Mouse (Mus musculus): Measurements from ENCODE around the gene Runx1. TPM values are rescaled to one million over a fixed set of nuclear protein-coding genes. Genes with fewer than 3 reads are reported as not detected.
A peak's percentile ranks its signal among the peaks of the same experiment; 100 is the strongest.

Gene Runx1
- polyA plus RNA-seq, 1 experiment from 2014 or later, result 2.1 TPM

DNA sequence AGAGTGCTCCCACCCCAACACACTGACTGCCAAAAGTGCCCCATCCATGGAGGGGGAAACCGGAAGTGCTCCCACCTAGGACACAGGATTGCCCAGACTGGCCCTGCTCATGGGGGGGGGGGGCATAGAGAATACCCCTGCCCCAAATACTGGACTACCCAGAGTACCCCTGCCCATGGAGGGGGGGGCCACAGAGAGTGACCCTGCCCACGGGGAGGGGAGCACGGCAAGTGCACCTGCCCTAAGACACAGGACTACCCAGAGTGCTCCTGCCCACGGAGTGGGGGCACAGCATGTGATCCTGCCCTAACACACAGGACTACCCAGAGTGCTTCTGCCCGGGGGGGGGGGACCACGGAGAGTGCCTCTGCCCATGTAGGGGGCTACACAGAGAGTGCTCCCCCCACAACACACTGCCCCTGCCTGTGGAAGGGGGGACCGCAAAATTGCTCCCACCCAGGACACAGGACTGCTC is 219.4 kb downstream of the Runx1 start:
- H3K4me2 ChIP-seq, result no peak overlapping the region
- peaks cover 37% of the 10 kb centered on the region for H3K27me3 ChIP-seq
- H3K36me3 ChIP-seq, result no peaks in the 10 kb centered on the region
- WGBS, result 82% methylated on average over 7 of the region's 7 CpGs
- H3K4me3 ChIP-seq, result no peak overlapping the region
- H3K9me3 ChIP-seq, result no peaks in the 10 kb centered on the region
- peaks cover 32% of the 10 kb centered on the region for H3K4me1 ChIP-seq (replicated peaks)
- peak; percentile 55 for ATAC-seq (ENCODE audit: low FRiP score)
- no peak overlapping the region for H3K9ac ChIP-seq
- no peak overlapping the region for H3K27ac ChIP-seq

DNA sequence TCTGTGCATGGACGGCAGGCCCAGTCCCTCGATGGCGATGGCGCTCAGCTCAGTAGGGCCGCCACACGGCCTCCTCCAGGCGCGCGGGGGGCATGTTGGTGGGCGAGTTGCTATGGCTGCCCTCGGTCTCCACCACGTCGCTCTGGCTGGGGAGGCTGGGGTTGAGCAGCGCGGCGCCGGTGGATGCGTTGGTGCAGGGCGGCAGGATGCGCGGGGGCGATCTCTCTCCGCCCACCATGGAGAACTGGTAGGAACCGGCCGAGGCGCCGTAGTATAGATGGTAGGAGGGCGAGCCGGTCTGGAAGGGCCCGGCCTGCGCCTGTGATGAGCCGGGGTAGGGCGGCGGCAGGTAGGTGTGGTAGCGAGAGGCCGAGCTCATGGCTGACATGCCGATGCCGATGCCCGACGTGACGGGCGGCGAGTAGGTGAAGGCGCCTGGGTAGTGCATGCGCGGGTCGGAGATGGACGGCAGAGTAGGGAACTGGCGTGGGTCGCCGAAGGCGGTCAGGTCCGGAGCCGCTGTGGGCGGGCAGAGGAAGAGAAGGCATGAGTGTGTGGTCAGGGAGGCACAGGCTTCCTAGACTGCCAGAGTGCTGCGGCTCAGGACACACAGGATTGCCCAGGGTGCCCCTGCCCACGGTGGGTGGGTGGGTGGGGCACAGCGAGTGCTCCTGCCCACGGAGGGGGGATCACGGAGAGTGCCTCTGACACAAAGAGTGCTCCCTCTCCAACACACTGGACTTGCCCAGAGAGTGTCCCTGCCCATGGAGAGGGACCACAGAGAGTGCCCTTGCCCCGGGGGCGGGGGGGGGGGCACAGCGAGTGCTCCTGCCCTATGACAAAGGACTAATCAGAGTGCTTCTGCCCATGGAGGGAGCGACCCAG is 220.1 kb downstream of the Runx1 start:
- H3K4me3 ChIP-seq, result peak overlapping the region; percentile 45
- peak overlapping the region; percentile 73 for H3K9ac ChIP-seq
- peak; percentile 78 for ATAC-seq (ENCODE audit: low FRiP score)
- no peaks in the 10 kb centered on the region for H3K9me3 ChIP-seq
- H3K27me3 ChIP-seq, result peaks cover 41% of the 10 kb centered on the region
- peak overlapping the region; percentile 65 for H3K4me2 ChIP-seq
- no peak overlapping the region for H3K27ac ChIP-seq
- H3K36me3 ChIP-seq, result no peaks in the 10 kb centered on the region
- H3K4me1 ChIP-seq (replicated peaks), result peaks cover 30% of the 10 kb centered on the region
- 13% methylated on average over 63 of the region's 64 CpGs for WGBS

DNA sequence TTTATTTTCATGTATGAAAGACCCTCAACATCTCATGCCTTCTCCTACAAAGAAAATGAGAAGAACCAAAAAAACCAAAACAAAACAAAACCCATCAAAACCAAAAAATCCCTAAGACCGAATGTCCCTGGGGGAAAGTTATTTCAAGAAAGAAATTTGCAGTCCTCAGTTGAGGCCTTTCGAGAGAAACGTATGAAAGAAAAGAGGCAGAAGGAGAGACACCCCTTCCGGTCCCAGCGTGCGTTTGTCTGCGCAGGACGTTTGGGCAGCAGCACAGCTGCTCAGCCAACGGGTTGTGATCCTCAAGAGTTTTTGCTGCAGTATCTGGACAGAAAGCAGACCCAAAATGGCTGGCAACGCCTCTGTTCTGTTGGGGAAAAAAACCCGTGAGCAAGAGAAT is 223.4 kb downstream of the Runx1 start:
- no peaks in the 10 kb centered on the region for H3K9me3 ChIP-seq
- H3K4me3 ChIP-seq, result no peak overlapping the region
- H3K9ac ChIP-seq, result no peak overlapping the region
- H3K36me3 ChIP-seq, result no peaks in the 10 kb centered on the region
- H3K4me2 ChIP-seq, result no peak overlapping the region
- H3K27me3 ChIP-seq, result peaks cover 40% of the 10 kb centered on the region
- peaks cover 6% of the 10 kb centered on the region for H3K4me1 ChIP-seq (replicated peaks)
- no peak for ATAC-seq (ENCODE audit: low FRiP score)
- WGBS, result 79% methylated on average over 11 of the region's 11 CpGs
- no peak overlapping the region for H3K27ac ChIP-seq

GRCm38 (mm10) chr16:92601270-92601826 is 224.6 kb downstream of the Runx1 start:
- Histone ChIP-seq H3K9ac (no peak overlapping the region), H3K27me3 (peaks cover 30% of the 10 kb centered on the region), H3K9me3 (no peaks in the 10 kb centered on the region), H3K4me1 (replicated peaks) (peaks cover 6% of the 10 kb centered on the region), H3K27ac (no peak overlapping the region), H3K36me3 (no peaks in the 10 kb centered on the region), H3K4me2 (no peak overlapping the region), H3K4me3 (no peak overlapping the region)
- no peak for ATAC-seq (ENCODE audit: low FRiP score)
- WGBS, result 81% methylated on average over 9 of the region's 9 CpGs

DNA sequence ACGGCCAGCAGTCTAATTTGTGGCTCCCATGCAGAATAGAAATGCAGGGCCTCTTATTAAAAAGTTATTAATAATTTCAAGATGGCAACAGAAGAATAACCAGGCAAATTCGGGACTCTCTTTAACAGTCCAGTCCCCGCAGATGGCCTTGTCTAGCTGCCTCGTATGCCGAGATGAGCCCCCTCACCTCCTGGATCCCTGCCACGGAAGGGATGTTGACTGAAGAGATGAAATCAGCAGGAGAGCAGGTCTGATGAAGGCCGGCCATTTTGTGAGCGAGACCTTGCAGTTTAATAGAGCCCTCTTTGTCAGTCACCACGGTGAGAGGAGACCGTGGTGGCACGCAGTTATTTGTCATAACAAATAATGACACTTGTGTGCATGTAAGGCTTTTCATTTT is 226.5 kb downstream of the Runx1 start:
- ATAC-seq (ENCODE audit: low FRiP score), result no peak
- WGBS, result 68% methylated on average over 11 of the region's 11 CpGs

GRCm38 (mm10) chr16:92597655-92598054 is 228.3 kb downstream of the Runx1 start:
- ATAC-seq (ENCODE audit: low FRiP score), result no peak
- 71% methylated on average over 11 of the region's 11 CpGs for WGBS
- Histone ChIP-seq H3K4me1 (replicated peaks) (no peaks in the 10 kb centered on the region), H3K4me2 (no peak overlapping the region), H3K27ac (no peak overlapping the region), H3K9ac (no peak overlapping the region), H3K36me3 (no peaks in the 10 kb centered on the region), H3K27me3 (peaks cover 10% of the 10 kb centered on the region; the same call in 1 of the 2 replicates), H3K9me3 (no peaks in the 10 kb centered on the region), H3K4me3 (no peak overlapping the region)

More for the DNA sequence above, 226.5 kb downstream of the Runx1 start:
- no peaks in the 10 kb centered on the region for H3K36me3 ChIP-seq
- no peaks in the 10 kb centered on the region for H3K9me3 ChIP-seq
- H3K4me1 ChIP-seq (replicated peaks), result no peaks in the 10 kb centered on the region
- no peak overlapping the region for H3K9ac ChIP-seq
- H3K4me3 ChIP-seq, result no peak overlapping the region
- H3K27ac ChIP-seq, result no peak overlapping the region
- H3K4me2 ChIP-seq, result no peak overlapping the region
- H3K27me3 ChIP-seq, result peaks cover 15% of the 10 kb centered on the region

DNA sequence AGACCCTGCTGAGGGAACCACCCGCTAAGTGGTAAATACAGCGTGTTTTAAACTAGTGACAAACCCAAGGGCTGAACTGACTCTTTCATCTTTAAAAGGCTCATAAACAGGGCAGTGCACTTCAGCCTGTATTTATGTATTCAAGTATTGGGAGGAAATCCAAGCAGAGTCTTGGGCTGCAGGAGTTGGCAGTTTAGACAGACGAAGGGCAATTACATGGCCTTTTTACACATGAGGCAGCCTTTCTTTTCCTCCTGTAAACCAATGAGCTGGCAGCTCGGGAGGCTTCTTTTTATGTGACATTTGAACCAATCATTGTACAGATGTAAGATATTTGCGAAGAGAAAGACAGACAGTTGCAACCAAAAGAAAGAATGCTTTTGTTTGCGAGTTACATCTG is 233.7 kb downstream of the Runx1 start:
- H3K4me1 ChIP-seq (replicated peaks), result no peaks in the 10 kb centered on the region
- H3K27ac ChIP-seq, result no peak overlapping the region
- 58% methylated on average over 6 of the region's 6 CpGs for WGBS
- H3K4me3 ChIP-seq, result no peak overlapping the region
- no peaks in the 10 kb centered on the region for H3K36me3 ChIP-seq
- no peaks in the 10 kb centered on the region for H3K27me3 ChIP-seq
- H3K9me3 ChIP-seq, result no peaks in the 10 kb centered on the region
- H3K9ac ChIP-seq, result no peak overlapping the region
- no peak for ATAC-seq (ENCODE audit: low FRiP score)
- H3K4me2 ChIP-seq, result no peak overlapping the region

GRCm38 (mm10) chr16:92591783-92592182 is 234.2 kb downstream of the Runx1 start:
- 96% methylated on average over 6 of the region's 6 CpGs for WGBS
- H3K4me3 ChIP-seq, result no peak overlapping the region

DNA sequence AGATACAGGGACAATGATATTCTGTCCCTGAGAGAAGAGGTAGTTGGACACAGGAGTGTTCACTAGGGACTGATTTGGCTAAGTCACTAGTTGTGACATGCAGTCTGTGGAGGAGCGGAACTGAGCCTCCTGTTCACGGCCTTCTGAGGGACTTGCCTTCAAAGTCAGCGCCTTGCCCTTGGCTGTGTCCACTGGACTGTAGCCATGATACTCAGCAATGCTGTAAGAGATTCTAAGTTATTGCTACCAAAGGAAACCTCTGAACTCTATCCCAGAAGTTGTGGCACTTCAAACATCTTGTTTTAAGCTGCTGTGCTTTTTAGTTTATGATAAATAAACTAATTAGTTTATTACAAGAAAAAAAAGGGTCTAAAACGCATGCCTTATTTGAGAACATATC is 238.1 kb downstream of the Runx1 start:
- Histone ChIP-seq H3K27ac (no peak overlapping the region), H3K4me1 (replicated peaks) (no peaks in the 10 kb centered on the region), H3K36me3 (no peaks in the 10 kb centered on the region), H3K9me3 (no peaks in the 10 kb centered on the region), H3K4me3 (no peak overlapping the region), H3K9ac (no peak overlapping the region), H3K4me2 (no peak overlapping the region), H3K27me3 (no peaks in the 10 kb centered on the region)
- WGBS, result 91% methylated on average over 4 of the region's 4 CpGs
- ATAC-seq (ENCODE audit: low FRiP score), result no peak

More at GRCm38 (mm10) chr16:92591783-92592182, 234.2 kb downstream of the Runx1 start:
- no peak for ATAC-seq (ENCODE audit: low FRiP score)
- Histone ChIP-seq H3K9me3 (no peaks in the 10 kb centered on the region), H3K27me3 (no peaks in the 10 kb centered on the region), H3K4me1 (replicated peaks) (no peaks in the 10 kb centered on the region), H3K4me2 (no peak overlapping the region), H3K9ac (no peak overlapping the region), H3K27ac (no peak overlapping the region), H3K36me3 (no peaks in the 10 kb centered on the region)

- no peaks in the 10 kb centered on the region for H3K36me3 ChIP-seq
- WGBS, result 89% methylated on average over 10 of the region's 10 CpGs
- no peaks in the 10 kb centered on the region for H3K9me3 ChIP-seq
- H3K4me2 ChIP-seq, result no peak overlapping the region
- ATAC-seq (ENCODE audit: low FRiP score), result no peak
- no peak overlapping the region for H3K27ac ChIP-seq
- no peak overlapping the region for H3K9ac ChIP-seq
- H3K4me3 ChIP-seq, result no peak overlapping the region
- H3K27me3 ChIP-seq, result no peaks in the 10 kb centered on the region
- H3K4me1 ChIP-seq (replicated peaks), result no peaks in the 10 kb centered on the region
These were observed 244.2 kb downstream of the Runx1 start for GRCm38 (mm10) chr16:92581767-92582166.

GRCm38 (mm10) chr16:92580981-92581380 is 245.0 kb downstream of the Runx1 start:
- no peaks in the 10 kb centered on the region for H3K27me3 ChIP-seq
- no peak overlapping the region for H3K4me3 ChIP-seq
- H3K9me3 ChIP-seq, result no peaks in the 10 kb centered on the region
- no peak overlapping the region for H3K4me2 ChIP-seq
- ATAC-seq (ENCODE audit: low FRiP score), result no peak
- H3K36me3 ChIP-seq, result no peaks in the 10 kb centered on the region
- no peaks in the 10 kb centered on the region for H3K4me1 ChIP-seq (replicated peaks)
- no peak overlapping the region for H3K9ac ChIP-seq
- 90% methylated on average over 10 of the region's 10 CpGs for WGBS
- H3K27ac ChIP-seq, result no peak overlapping the region

DNA sequence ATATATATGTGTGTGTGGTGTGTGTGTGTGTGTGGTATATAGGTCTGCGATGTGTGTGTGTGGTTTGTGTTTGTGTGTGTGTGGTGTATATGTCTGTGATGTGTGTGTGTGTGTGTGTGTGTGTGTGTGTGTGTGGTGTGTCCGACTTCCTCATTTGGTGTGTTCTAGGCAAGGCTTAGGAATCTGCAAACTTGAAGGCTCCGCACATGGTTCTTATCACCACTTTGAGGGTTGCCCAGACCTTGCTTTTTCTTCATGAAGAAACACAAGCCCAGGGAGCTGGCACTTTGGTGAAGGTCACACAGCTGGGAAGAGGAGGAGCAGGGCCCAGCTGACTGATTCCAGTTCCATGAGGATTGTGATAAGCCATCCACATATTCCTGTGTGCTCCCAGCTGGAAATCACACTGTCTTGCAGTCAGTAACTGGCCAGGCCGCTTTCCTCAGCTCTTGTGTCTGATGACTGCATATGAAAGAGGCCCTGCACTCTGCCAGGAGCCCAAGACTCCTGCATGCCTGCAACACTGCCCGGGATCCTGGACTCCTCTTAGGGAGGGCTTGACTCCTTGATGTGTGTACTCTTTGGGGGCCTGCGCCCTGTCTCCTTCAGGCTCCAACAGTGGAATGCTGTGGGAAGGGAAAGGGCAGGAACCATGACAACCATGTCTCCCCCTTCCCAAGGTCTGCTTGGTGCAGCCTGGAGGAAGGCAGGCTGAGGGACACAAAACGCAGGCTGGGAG is 246.9 kb downstream of the Runx1 start:
- no peak overlapping the region for H3K9ac ChIP-seq
- H3K36me3 ChIP-seq, result no peaks in the 10 kb centered on the region
- no peaks in the 10 kb centered on the region for H3K27me3 ChIP-seq
- no peaks in the 10 kb centered on the region for H3K4me1 ChIP-seq (replicated peaks)
- no peak overlapping the region for H3K27ac ChIP-seq
- no peak for ATAC-seq (ENCODE audit: low FRiP score)
- no peaks in the 10 kb centered on the region for H3K9me3 ChIP-seq
- H3K4me2 ChIP-seq, result no peak overlapping the region
- no peak overlapping the region for H3K4me3 ChIP-seq
- WGBS, result 80% methylated on average over 7 of the region's 7 CpGs

Data from hindbrain, embryonic 13.5 days (tissue).